Mouse (Mus musculus) layer of hippocampus, postnatal 36 days (tissue): ENCODE results near the gene Trappc3. TPM values are rescaled to one million over a fixed set of nuclear protein-coding genes. Genes with fewer than 3 reads are reported as not detected.

Experiments
- DNase-seq, 2 experiments: peaks; one replicate each; pipeline ENCODE4 v3.0.0; 2022
- total RNA-seq, 2 experiments: library from RNA; stranded (reverse); gene quantifications; 2 replicates each; pipeline ENCODE4 v1.2.3; 2021

Trappc3 gene
- total RNA-seq, 2 experiments from 2014 or later, result 77.9 to 83.3 TPM

DNA sequence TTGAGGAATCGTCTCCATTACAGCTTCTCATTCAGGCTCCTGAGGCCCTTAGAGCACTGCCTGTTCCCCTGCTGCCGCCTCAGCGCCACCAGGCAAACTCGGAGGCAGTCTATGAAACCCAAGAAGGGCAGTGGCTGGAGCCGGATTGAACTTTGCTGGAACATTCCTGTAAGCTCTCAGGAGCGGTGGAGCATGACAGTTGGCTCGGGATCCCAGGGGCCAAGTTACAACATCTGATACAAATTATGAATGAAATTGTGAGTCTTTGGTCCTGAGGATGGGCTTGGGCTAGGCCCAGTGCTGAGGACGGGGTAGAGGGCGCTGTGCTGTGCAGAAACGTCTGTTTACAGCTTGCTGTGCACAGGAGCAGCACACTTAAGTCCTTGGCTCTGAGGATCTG is 52.3 kb downstream of the Trappc3 start:
- DNase-seq, result no peak

DNA sequence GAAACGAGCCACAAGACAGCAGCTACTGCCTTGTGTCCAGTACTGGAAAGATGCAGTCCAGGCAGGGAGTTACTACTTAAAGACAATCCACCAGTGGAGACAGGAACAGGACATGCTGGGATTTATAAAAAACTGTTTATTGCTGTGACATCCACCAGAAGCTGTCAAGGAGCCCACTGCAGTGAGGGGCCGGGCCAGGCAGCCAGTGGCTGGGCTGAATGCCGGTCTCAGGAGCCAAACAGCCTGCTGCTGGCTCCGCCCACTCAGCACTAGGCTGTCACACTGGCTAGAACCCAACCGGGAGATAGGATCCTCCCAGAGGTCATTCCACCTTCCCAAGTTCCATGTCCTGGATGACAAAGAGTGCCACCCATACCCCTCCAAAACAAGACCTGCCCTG is 53.8 kb downstream of the Trappc3 start:
- DNase-seq, result peak in 1 of 2 experiments; percentile 45

DNA sequence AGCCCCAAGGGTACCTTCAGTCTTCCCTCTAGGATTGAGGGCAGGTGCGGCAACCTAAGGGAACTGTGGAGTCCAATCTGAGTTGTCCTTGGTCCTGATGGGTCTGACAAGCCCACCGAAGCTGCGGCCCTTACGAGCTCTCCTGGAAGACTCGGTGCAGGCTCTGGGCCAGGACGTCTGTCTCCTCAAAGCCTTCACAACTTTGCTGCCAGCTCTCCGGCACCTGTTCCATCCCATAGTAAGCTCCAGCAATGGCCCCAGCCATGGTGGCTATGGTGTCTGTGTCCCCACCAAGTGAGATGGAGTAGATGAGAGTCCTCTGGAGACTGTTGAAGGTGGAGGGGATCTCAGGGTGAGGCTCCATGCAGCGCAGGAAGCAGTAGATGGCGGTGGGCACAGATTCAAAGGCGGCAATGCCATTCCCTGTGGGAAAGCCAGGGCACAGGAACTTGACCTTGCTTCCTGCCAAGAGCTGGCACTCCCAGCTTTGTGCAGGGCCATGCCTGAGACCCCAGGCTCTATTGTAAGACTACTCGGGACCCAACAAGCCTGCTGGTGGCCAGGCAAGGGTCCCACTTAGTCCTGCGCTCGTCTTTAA is 54.4 kb downstream of the Trappc3 start:
- no peak for DNase-seq

DNA sequence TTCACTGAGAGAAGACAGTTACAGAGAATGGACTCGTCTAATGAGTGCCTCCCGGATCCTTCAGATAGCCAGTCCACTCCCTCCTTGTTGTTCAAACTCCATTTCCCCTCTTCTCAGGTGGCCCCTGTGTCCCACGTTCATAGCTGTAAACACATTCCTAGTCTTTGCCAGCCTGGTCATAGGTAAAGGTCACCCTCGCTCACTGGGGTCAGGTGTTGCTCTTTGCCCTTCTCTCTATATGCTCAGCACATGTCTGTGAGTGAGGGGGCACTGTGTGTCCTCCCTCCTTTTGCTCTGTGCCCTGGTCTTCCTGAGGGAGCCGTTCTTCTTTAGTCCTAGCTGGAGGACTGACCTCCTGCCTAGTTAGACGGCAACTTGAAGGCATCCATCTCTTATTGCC is 57.7 kb downstream of the Trappc3 start:
- no peak for DNase-seq

DNA sequence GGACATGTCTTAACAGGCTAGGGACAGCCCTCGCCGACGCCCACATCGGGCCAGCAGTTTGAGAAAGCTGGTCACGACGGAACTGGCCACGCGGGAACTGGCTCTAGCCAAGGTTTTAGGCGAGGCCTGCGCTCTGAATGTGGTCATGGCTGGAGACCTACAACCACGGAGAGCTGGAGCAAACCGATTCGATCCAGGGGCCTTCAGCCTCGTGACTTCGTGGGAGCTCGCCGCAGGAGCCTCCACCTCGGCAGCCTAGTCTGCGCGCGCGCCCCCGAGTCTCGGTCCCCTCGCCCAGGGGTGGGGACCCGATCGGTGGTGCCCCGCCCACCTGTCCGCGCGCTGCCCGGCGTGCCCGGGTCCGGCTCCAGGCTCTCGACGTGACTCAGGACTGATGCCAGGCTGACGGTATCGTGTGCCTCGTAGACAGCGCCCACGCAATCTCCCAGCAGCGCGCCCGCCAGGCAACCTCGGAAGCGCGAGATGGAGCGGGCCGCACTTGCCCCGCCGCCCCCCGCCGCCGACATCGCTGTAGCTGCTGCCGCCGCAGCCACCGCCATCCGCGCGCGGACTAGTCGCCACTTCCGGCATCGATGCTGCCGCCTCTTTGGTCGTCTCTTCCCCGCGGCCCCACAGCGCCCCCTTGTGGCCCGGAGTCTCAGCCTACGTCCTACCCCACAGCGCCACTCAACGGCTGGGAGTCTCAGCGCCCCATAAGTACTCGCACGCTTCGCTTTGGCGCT is 59.2 kb downstream of the Trappc3 start, which contains the start of gene Adprhl2:
Gene Adprhl2 (minus strand): TSS at position 593 of the 743 bp plus-strand sequence.
- DNase-seq, result peak; percentile 98 to 99

DNA sequence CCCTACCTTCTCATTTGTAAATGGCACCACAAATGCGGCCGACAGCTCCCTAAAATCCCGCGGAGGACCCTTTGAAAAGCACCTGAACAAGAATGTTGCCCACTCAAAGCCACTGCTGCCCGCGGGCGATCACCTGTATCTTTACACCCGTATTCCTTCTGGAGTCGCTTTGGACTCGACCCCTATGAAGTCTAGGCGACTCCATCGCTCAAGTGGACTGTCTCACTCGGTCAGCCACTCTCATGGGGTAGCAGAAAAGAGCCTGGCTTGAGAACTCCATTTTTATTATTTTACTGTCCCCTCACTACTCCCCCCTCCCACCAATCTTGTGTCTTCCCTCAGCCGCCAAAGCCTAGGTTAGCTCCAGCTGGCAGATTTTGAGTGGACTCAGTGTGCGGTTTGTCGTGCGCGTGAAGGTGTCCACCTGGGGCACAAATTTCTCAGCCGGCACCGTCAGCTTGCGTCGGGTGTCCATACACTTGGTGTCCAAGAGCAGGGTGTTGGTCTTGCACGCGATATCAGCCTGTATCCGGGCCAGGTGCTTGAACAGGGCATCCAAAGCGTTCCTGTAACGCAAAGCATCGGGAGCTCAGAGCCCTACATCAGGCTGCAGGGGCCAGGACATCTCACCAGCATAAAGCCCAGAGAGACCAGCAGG is 59.9 kb downstream of the Trappc3 start:
- no peak for DNase-seq

DNA sequence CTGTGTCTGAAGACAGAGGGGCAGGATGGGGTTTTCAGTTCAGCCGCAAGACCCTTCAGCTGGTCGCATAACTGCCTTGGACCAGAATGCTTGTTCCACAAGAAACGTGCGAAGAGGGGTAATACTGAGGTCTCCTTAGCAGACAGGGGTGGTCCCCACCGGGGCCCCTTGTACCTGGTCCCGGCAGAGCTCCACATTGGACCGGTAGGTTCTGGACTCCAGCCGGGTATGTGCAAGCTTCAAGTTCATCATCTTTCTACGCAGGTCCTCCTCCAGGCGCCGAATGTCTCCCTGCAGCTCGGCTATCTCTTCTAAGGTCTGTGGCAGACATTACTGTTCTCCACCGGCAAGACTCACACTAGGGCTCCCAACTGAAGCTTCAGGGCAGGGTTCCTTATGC is 60.5 kb downstream of the Trappc3 start:
- DNase-seq, result no peak

DNA sequence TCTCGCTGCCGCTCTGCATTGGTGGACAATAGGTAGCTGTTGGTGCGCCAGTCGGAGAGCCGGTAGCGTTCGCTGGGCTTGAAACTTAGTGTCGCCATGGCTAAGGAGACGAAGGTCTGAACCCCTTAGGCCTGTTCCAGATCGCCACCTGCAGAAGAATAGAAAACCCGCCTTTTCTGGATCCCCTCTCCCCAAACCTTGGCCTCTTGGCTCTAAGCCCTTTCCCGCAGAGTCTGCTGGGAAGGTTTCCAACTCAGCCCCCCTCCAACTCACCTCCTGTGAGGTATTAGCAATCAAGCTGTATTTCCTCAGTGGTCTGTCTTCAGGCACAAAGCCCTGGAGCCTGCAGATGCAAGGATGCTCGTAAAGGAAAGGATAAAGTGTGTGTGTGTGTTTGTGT is 62.7 kb downstream of the Trappc3 start:
- no peak for DNase-seq

DNA sequence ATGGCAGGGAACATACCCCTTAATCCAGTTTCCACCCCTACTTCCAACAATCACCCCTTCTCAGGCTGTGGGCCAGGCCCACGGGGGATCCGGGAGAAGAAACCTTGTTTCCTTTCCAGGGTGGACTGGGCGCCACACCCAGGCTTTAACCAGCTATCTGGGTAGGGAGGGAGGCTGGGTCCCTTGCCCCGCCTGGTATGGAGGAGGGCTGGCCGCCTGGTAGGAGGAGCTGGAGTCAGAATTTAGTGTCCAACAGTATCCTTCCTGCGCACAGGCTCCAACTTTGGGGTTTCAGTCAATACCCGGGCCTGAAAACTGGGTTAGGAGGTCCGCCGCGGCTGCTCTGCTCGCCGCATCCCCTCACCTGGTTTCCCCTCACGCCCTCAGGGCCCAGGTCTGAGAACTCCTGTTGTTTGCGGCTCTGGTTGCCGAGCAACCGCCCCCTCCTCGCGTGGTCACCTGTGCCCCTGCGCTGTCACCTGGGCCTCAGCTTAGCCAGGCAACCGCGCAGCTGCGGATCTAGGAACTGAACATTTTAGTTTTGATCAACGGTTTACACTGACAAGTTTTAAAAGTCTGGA is 63.2 kb downstream of the Trappc3 start, which contains the start of gene Tekt2:
Gene Tekt2 (minus strand): TSS at position 408 of the 581 bp plus-strand sequence.
- DNase-seq, result no peak

Other genes starting within 250 kb of the Trappc3 start
- 1 to 10 TPM; 4.4 to 4.5 TPM for gene Csf3r, start 237.8 kb upstream of the Trappc3 start, total RNA-seq
- gene Mrps15, start 215.4 kb upstream of the Trappc3 start, total RNA-seq, result 10 to 100 TPM; 44.1 to 44.9 TPM
- gene Oscp1, start 203.8 kb upstream of the Trappc3 start, total RNA-seq, result 10 to 100 TPM; 42.1 to 48.0 TPM
- 10 to 100 TPM; 16.5 to 18.1 TPM for gene Lsm10, start 165.7 kb upstream of the Trappc3 start, total RNA-seq
- gene Stk40, start 158.4 kb upstream of the Trappc3 start, total RNA-seq, result 10 to 100 TPM; 28.5 to 29.0 TPM
- gene Eva1b, start 114.6 kb upstream of the Trappc3 start, total RNA-seq, result 1 to 10 TPM; 1.6 to 2.1 TPM
- gene Sh3d21, start 98.8 kb upstream of the Trappc3 start, total RNA-seq, result under 1 TPM; 0.80 to 0.86 TPM
- 100 to 1,000 TPM; 148 to 151 TPM for gene Thrap3, start 59.6 kb upstream of the Trappc3 start, total RNA-seq
- 100 to 1,000 TPM; 245 to 249 TPM for gene Map7d1, start 6.0 kb upstream of the Trappc3 start, total RNA-seq
- 1 to 10 TPM in 1 of 2 experiments, under 1 TPM in 1; 0.60 to 1.3 TPM for gene Col8a2, start 24.5 kb downstream of the Trappc3 start, total RNA-seq
- gene Adprhl2, start 59.4 kb downstream of the Trappc3 start, total RNA-seq, result 10 to 100 TPM; 29.3 to 30.3 TPM
- gene Tekt2, start 63.4 kb downstream of the Trappc3 start, total RNA-seq, result 1 to 10 TPM; 1.8 to 2.1 TPM
- gene Ago3, start 167.2 kb downstream of the Trappc3 start, total RNA-seq, result 10 to 100 TPM; 37.5 to 45.4 TPM
- gene Ago1, start 206.3 kb downstream of the Trappc3 start, total RNA-seq, result 10 to 100 TPM; 60.0 to 60.5 TPM